Mouse (Mus musculus) myocyte (in vitro differentiated cells): ENCODE data around the gene Macrod2. TPM values are rescaled to one million over a fixed set of nuclear protein-coding genes. Genes with fewer than 3 reads are reported as not detected.

Source experiments
- H3K27me3 ChIP-seq: one replicate; pipeline ENCODE4 v1.6.1; 2011; ENCODE audit not compliant: control insufficient read depth, insufficient read depth, insufficient read length
- H3K36me3 ChIP-seq: one replicate; pipeline ENCODE4 v1.6.1; 2011; ENCODE audit not compliant: control insufficient read depth, insufficient read depth
- H3K4me2 ChIP-seq: one replicate; pipeline ENCODE4 v1.6.1; 2011; ENCODE audit warnings: low read depth, control low read depth
- H3K4me3 ChIP-seq: one replicate; pipeline ENCODE4 v1.5.1; 2011; ENCODE audit warnings: mild to moderate bottlenecking, control low read depth, moderate library complexity
- H3K79me2 ChIP-seq: one replicate; pipeline ENCODE4 v1.6.1; 2011; ENCODE audit not compliant: control insufficient read depth, insufficient read depth
- H3ac ChIP-seq: one replicate; pipeline ENCODE4 v1.6.1; 2011; ENCODE audit not compliant: control insufficient read depth, insufficient read length
- CEBPB ChIP-seq: IDR thresholded peaks from 2 replicates; pipeline ENCODE4 v1.6.1; 2011; ENCODE audit warnings: mild to moderate bottlenecking, moderate library complexity; ENCODE audit not compliant: poor library complexity, insufficient read depth, severe bottlenecking
- E2F4 ChIP-seq: IDR thresholded peaks from one replicate; pipeline ENCODE4 v1.6.1; 2011; ENCODE audit warnings: mild to moderate bottlenecking, control low read depth, moderate library complexity; ENCODE audit not compliant: insufficient read depth
- MAX ChIP-seq: IDR thresholded peaks from one replicate; pipeline ENCODE4 v1.6.1; 2011; ENCODE audit warnings: low read depth, mild to moderate bottlenecking, control low read depth
- MYOD1 ChIP-seq, 3 experiments: IDR thresholded peaks; one replicate each; pipeline ENCODE4 v1.6.1; 2011; ENCODE audit warnings: control low read depth in 2 of 3, low read depth in 2 of 3, mild to moderate bottlenecking in 2 of 3, moderate library complexity in 1 of 3; ENCODE audit not compliant: insufficient read length in 2 of 3, control insufficient read depth in 1 of 3
- MYOG ChIP-seq, 3 experiments: IDR thresholded peaks; one replicate each; pipeline ENCODE4 v1.6.1; 2011; ENCODE audit warnings: control low read depth in 2 of 3, low read depth in 2 of 3, mild to moderate bottlenecking in 2 of 3; ENCODE audit not compliant: insufficient read length in 2 of 3, control insufficient read depth in 1 of 3, insufficient read depth in 1 of 3
- POLR2A ChIP-seq: IDR thresholded peaks from one replicate; pipeline ENCODE4 v1.6.1; 2011; ENCODE audit warnings: low read depth, mild to moderate bottlenecking, control low read depth, moderate library complexity; ENCODE audit not compliant: insufficient read length
- POLR2AphosphoS2 ChIP-seq: IDR thresholded peaks from one replicate; pipeline ENCODE4 v1.6.1; 2011; ENCODE audit warnings: low read depth, control low read depth; ENCODE audit not compliant: insufficient read length
- REST ChIP-seq: IDR thresholded peaks from one replicate; pipeline ENCODE4 v1.6.1; 2011; ENCODE audit warnings: mild to moderate bottlenecking, control low read depth, moderate library complexity; ENCODE audit not compliant: insufficient read depth, insufficient read length
- SRF ChIP-seq: IDR thresholded peaks from one replicate; pipeline ENCODE4 v1.6.1; 2011; ENCODE audit warnings: low read depth; ENCODE audit not compliant: control insufficient read depth, insufficient read length
- TCF12 ChIP-seq: IDR thresholded peaks from one replicate; pipeline ENCODE4 v1.6.1; 2011; ENCODE audit warnings: mild to moderate bottlenecking, control low read depth; ENCODE audit not compliant: poor library complexity, insufficient read depth, severe bottlenecking
- TCF3 ChIP-seq: IDR thresholded peaks from one replicate; pipeline ENCODE4 v1.6.1; 2011; ENCODE audit warnings: low read depth, control low read depth; ENCODE audit not compliant: insufficient read length
- USF1 ChIP-seq: IDR thresholded peaks from one replicate; pipeline ENCODE4 v1.6.1; 2011; ENCODE audit warnings: low read depth, mild to moderate bottlenecking, control low read depth, moderate library complexity
- polyA plus RNA-seq: library from polyadenylated mRNA; unstranded; fragments of >200 nt; fragmentation: generic; extraction: Trizol; gene quantifications from one replicate; pipeline ENCODE4 v1.2.1, GENCODE M21; 2012; ENCODE audit warnings: missing spikeins

The Macrod2 gene
- polyA plus RNA-seq, 1 experiment: 0.96 TPM

DNA sequence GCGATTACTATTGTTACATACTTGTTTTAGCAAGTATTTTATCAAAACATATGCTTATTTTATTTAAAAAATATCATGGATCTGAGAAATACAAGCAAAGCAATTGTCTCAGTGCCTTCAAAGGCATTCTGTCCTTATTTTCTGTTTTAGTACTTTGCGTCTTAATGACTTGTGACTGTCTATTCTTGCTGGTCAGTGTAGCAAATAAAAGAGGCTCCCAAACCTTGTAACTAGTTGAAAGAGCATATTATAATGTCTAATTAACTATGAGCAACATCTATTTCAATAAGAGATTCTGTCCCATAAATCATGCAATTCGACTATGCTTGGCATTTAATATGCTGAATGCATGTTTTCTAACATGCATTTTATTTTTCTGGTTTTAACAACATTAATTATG, 609.2 kb downstream of the Macrod2 start:
- no peak overlapping the region for H3ac ChIP-seq
- TF ChIP-seq CEBPB: no peak
- no peaks in the 10 kb centered on the region for H3K79me2 ChIP-seq
- no peaks in the 10 kb centered on the region for H3K36me3 ChIP-seq
- no peak overlapping the region for H3K4me3 ChIP-seq
- H3K27me3 ChIP-seq: no peaks in the 10 kb centered on the region
- no peak overlapping the region for H3K4me2 ChIP-seq

DNA sequence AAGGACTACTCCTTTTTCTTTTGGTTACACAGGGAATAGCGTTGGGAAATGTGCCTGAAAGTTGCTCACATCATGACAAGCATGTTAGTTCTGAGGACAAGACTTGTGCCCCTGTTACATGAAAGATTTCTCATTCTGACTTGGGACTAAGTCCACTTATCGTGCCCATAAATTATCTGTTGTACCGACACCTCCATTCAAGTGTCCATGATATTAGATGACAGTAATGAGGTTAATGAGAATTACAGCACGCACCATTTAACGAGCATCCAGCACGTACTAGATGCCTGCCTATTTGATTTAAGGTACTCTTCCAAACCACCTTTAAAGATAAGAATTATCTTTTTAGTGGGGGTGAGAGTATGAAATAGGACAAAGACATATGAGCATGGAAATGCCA, 610.5 kb downstream of the Macrod2 start:
- no peaks in the 10 kb centered on the region for H3K79me2 ChIP-seq
- H3ac ChIP-seq: no peak overlapping the region
- TF ChIP-seq SRF (no peak), USF1 (no peak), E2F4 (no peak), MYOD1 (IDR thresholded peaks at IDR 0.05; ENCODE audit: control insufficient read depth in 1 of 3, insufficient read length in 2 of 3, low read depth in 2 of 3) (no peak)
- no peak overlapping the region for H3K4me2 ChIP-seq
- no peak overlapping the region for H3K4me3 ChIP-seq
- H3K27me3 ChIP-seq: no peaks in the 10 kb centered on the region
- no peaks in the 10 kb centered on the region for H3K36me3 ChIP-seq

DNA sequence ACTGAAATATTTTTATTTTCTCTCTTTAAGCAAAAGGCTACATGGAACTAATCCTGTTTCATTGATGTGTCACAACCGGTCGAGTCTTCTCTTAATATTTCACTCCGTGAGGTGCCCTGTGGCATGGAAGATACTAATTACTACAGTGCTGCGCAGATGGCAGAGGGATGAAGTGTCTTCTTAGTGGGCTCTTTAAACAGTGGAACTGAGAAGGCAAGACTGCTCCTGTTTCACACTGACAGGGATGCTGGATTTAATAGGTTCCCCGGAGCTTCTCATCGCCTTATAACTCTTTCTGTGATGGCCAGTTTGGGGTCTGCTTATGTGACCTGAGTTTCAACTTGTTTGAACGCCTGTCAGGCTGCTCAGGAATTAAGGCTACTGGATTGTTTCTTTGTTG, 612.6 kb downstream of the Macrod2 start:
- no peak overlapping the region for H3K4me2 ChIP-seq
- H3K27me3 ChIP-seq: no peaks in the 10 kb centered on the region
- no peaks in the 10 kb centered on the region for H3K79me2 ChIP-seq
- H3ac ChIP-seq: no peak overlapping the region
- no peaks in the 10 kb centered on the region for H3K36me3 ChIP-seq
- TF ChIP-seq MAX (no peak), USF1 (no peak), TCF3 (no peak), E2F4 (no peak), SRF (no peak), POLR2A (no peak), CEBPB (no peak), TCF12 (no peak), MYOD1 (IDR thresholded peaks at IDR 0.05; ENCODE audit: control insufficient read depth in 1 of 3, insufficient read length in 2 of 3, low read depth in 2 of 3) (no peak), REST (no peak), MYOG (IDR thresholded peaks at IDR 0.05; ENCODE audit: control insufficient read depth in 1 of 3, insufficient read depth in 1 of 3, insufficient read length in 2 of 3, low read depth in 2 of 3) (no peak)
- no peak overlapping the region for H3K4me3 ChIP-seq

DNA sequence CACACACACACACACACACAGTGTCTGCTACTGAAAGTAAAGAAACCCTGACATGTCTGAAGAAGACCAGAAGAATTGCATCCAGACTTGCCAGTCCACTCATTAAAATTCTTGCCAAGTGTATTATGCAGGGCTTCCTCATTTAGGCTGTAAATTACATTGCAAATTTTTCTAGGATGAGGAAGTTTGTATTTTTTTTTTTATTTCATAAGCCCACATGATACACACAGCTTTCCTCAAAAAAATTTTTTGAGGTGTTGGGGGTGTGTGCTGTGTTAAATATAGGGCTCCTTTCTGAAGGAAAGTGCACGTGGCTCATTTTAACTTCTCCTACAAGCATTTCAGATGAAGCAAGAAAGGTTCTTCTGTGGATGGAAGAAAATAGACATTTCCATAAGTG, 613.3 kb downstream of the Macrod2 start:
- Histone ChIP-seq H3ac (no peak overlapping the region), H3K27me3 (no peaks in the 10 kb centered on the region), H3K4me2 (no peak overlapping the region), H3K36me3 (no peaks in the 10 kb centered on the region), H3K4me3 (no peak overlapping the region), H3K79me2 (no peaks in the 10 kb centered on the region)
- no peak for TF ChIP-seq USF1
- TF ChIP-seq POLR2AphosphoS2: no peak
- no peak for TF ChIP-seq SRF
- TF ChIP-seq TCF3: no peak
- no peak for TF ChIP-seq CEBPB
- no peak for TF ChIP-seq REST
- TF ChIP-seq MYOD1 (IDR thresholded peaks at IDR 0.05; ENCODE audit: control insufficient read depth in 1 of 3, insufficient read length in 2 of 3, low read depth in 2 of 3): no peak
- TF ChIP-seq MAX: no peak
- TF ChIP-seq E2F4: no peak
- no peak for TF ChIP-seq MYOG (IDR thresholded peaks at IDR 0.05; ENCODE audit: control insufficient read depth in 1 of 3, insufficient read depth in 1 of 3, insufficient read length in 2 of 3, low read depth in 2 of 3)
- TF ChIP-seq TCF12: no peak
- no peak for TF ChIP-seq POLR2A

DNA sequence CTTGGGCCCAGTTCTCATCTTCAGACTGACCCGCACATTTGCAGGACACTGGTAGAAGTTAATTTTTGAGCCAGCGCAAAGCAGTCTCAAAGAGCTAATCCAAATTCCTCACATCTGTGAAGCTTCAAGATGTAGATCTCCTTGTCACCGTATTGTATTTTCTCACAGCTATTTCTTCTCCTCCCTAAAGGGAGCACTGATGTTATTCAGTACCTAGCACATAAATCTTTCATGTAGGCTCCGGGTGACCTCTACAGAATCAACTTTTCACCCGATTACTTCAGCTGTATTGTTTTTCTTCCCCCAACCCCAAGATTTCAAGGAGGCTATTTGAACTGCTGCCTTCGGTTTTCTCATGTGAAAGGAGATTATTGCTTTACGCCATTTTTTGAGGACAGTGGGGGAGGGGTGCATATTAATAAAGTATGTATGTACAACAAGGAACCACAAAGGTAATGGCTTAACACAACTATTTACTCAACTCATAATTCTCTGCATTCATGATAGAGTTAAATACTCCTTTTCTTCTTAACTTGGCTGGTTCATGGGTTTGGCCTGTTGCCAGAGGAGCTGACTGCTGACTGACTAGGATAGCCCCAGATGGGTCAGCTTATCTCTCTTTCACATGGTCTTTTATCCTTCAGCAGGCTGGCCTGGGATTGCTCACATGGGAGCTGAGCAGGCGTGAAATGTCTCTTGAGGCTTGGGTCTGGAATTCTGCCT, 618.5 kb downstream of the Macrod2 start:
- H3K4me3 ChIP-seq: no peak overlapping the region
- TF ChIP-seq CEBPB (no peak), E2F4 (no peak), MAX (no peak), USF1 (no peak), TCF3 (no peak), POLR2AphosphoS2 (no peak), MYOD1 (IDR thresholded peaks at IDR 0.05; ENCODE audit: control insufficient read depth in 1 of 3, insufficient read length in 2 of 3, low read depth in 2 of 3) (no peak), REST (no peak), MYOG (IDR thresholded peaks at IDR 0.05; ENCODE audit: control insufficient read depth in 1 of 3, insufficient read depth in 1 of 3, insufficient read length in 2 of 3, low read depth in 2 of 3) (no peak), SRF (no peak), TCF12 (no peak), POLR2A (no peak)
- no peaks in the 10 kb centered on the region for H3K36me3 ChIP-seq
- no peak overlapping the region for H3K4me2 ChIP-seq
- H3K79me2 ChIP-seq: no peaks in the 10 kb centered on the region
- no peaks in the 10 kb centered on the region for H3K27me3 ChIP-seq
- no peak overlapping the region for H3ac ChIP-seq
